Mouse (Mus musculus) thymus, postnatal 0 days (tissue): ENCODE measurements at regions not wholly inside any gene's neighbourhood (a gene's known extent, or its start where the extent isn't known, plus 50 kb on each side); places are given as distances from the start of the nearest gene placed in this dataset.
"Not testable (repeated sequence)": the region's sequence is repeated elsewhere in the genome, so short reads cannot be mapped to it uniquely, and the experiment has no call there.

Experiments used
- DNase-seq: peaks from one replicate; pipeline ENCODE4 v3.0.0-alpha.2; 2015; ENCODE audit warnings: low spot score

- DNase-seq: no peak
These were observed 125.9 kb downstream of the Arrdc3 start for GRCm38 (mm10) chr13:81008864-81009766.

- DNase-seq: no peak
These were observed 130.8 kb downstream of the Arrdc3 start for GRCm38 (mm10) chr13:81013953-81014352.

GRCm38 (mm10) chr13:81020106-81020747 is 137.0 kb downstream of the Arrdc3 start:
- DNase-seq: no peak

- no peak for DNase-seq
These were observed 137.6 kb downstream of the Arrdc3 start for GRCm38 (mm10) chr13:81020811-81021210.

- no peak for DNase-seq
These were observed 139.2 kb downstream of the Arrdc3 start for GRCm38 (mm10) chr13:81022410-81022809.

- DNase-seq: not testable (repeated sequence)
These were observed 142.1 kb downstream of the Arrdc3 start for GRCm38 (mm10) chr13:81025241-81025760.

- no peak for DNase-seq
These were observed 154.1 kb downstream of the Arrdc3 start for GRCm38 (mm10) chr13:81037316-81037715.

- DNase-seq: no peak
These were observed 155.6 kb downstream of the Arrdc3 start for GRCm38 (mm10) chr13:81038736-81039135.

GRCm38 (mm10) chr13:81040494-81040893 is 157.3 kb downstream of the Arrdc3 start:
- no peak for DNase-seq

- no peak for DNase-seq
These were observed 158.5 kb downstream of the Arrdc3 start for GRCm38 (mm10) chr13:81041646-81042045.
